Mouse (Mus musculus): ENCODE data around the gene Abhd16a.
A peak's percentile ranks its signal among the peaks of the same experiment; 100 is the strongest.
"Not testable (repeated sequence)": the region's sequence is repeated elsewhere in the genome, so short reads cannot be mapped to it uniquely, and the experiment has no call there.

Gene Abhd16a

DNA sequence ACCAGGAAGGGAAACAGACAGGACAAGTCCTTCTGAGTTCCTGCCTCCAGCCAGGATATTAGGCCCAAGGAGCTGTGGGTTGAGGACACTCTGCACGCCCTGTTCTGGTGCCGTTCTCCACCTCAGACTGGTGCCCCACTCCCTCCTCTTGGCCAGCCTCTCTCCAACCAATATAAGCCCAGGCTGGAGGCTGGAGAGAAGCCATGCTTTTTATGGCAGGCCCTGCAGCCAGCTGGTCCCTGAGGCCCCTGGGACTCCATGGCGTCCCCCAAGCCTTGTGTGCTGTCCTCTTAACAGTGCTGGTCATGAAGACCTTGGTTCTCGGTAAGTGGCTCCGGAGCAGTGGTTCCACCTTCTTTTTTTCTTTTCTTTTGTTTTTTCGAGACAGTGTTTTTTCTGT lies 19.0 kb downstream of the Abhd16a start, which contains the start of gene Ly6g5c:
Gene Ly6g5c, plus strand, starts transcription at position 183 of the 400 bp plus-strand sequence.
- no peak for DNase-seq (ENCODE audit: low read depth, low spot score)
- no peaks in the 10 kb centered on the region; the same call in 1 of the 2 replicates for H3K36me3 ChIP-seq (ENCODE audit: control insufficient read depth, insufficient read depth, low read length, poor library complexity, severe bottlenecking)
- no peaks in the 10 kb centered on the region for H3K27me3 ChIP-seq (ENCODE audit: control insufficient read depth, insufficient read depth, low read length, poor library complexity, severe bottlenecking)

DNA sequence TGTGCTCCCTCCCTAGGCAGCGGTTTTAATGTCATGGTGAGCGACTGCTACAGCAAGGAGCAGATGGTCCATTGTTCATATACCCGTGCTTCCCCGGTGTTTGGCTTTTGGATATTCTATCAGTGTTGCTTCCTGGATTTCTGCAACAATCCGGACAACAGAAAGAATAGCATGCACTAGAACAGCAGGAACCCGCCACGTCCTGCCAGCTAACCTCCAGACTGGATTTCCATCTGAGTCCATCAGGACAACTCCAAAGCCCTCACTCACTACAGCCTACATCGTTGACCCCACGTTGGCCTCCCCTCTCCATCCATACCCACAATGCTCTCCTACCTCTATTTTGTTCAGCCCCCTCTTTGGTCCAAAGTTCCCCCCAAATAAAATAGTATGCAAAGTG lies 22.7 kb downstream of the Abhd16a start:
- no peaks in the 10 kb centered on the region for H3K27me3 ChIP-seq (ENCODE audit: control insufficient read depth, insufficient read depth, low read length, poor library complexity, severe bottlenecking)
- DNase-seq (ENCODE audit: low read depth, low spot score): no peak
- no peaks in the 10 kb centered on the region; the same call in 1 of the 2 replicates for H3K36me3 ChIP-seq (ENCODE audit: control insufficient read depth, insufficient read depth, low read length, poor library complexity, severe bottlenecking)

DNA sequence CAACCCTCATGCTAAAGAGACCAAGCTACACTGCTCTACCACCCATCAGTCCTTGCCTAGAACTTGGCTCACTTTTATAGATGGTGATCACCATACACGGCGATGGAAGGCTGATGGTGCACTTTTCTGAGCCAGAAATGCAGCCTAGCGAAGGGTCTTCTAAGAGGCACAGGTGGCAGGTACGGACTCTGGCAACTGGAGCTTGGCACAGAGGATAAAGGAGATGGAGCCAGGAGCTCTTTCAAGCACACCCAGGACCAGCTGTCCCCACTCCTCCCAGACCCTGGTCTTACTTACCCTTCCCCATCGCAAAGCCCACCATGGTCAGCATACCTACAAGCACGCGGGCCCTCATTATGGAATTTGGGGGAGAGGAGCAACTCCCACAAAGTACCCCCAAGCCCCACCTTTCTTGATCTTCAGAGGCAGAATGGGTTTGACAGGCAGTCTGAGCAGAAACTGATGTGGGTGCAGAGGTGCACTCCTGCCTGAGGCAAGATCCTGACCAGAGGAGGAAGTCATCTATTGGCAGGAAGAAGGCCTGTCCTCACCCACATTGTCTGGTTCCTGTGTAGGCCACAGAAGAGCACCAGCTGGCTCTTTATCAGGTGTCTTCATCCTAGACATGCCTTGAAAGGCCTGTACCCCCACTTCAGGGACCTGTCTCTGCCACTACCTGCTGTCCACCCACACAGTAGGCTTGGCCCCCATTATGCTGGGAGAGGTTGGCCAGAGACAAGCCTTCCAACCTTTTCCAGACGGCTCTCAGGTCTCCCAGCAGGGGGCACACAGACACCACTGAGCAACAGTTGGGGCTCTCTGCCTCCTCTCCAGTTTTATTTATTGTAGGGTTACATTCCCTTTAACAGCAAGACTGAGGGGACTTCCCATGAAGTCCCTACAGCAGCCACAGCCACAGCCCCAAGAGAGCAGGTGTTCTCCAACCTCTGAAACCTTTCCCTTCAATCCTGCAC lies 26.3 kb downstream of the Abhd16a start, which contains the start of gene Ly6g5b:
Gene Ly6g5b, minus strand, starts transcription at position 383 of the 974 bp plus-strand sequence.
- no peaks in the 10 kb centered on the region for H3K27me3 ChIP-seq (ENCODE audit: control insufficient read depth, insufficient read depth, low read length, poor library complexity, severe bottlenecking)
- peak; percentile 62 for DNase-seq (ENCODE audit: low read depth, low spot score)
- peaks cover 2% of the 10 kb centered on the region; the same call in 1 of the 2 replicates for H3K36me3 ChIP-seq (ENCODE audit: control insufficient read depth, insufficient read depth, low read length, poor library complexity, severe bottlenecking)

DNA sequence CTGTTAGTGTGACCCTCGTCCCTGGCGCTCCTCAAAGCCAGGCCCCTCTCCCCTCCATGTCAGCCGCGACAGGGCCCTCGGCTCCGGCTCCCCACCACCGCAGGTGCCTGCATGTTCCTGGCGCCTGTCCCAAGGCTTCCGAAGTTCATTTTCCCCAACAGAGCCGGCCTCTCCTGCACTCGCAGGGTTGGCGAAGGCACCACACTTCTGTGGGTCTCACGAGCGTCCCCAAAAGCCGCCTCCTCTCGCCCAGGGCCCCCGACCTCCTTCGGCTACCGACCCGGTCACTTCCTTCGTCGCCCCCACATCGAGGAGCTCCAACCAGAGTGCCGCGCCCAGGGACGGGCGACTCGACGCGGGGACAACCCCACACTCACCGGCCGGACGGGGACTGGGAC lies 31.7 kb downstream of the Abhd16a start:
- no peak for DNase-seq (ENCODE audit: low read depth, low spot score)
- H3K36me3 ChIP-seq (ENCODE audit: control insufficient read depth, insufficient read depth, low read length, poor library complexity, severe bottlenecking): peaks cover 10% of the 10 kb centered on the region; the same call in 1 of the 2 replicates
- H3K27me3 ChIP-seq (ENCODE audit: control insufficient read depth, insufficient read depth, low read length, poor library complexity, severe bottlenecking): no peaks in the 10 kb centered on the region; the same call in 1 of the 2 replicates

DNA sequence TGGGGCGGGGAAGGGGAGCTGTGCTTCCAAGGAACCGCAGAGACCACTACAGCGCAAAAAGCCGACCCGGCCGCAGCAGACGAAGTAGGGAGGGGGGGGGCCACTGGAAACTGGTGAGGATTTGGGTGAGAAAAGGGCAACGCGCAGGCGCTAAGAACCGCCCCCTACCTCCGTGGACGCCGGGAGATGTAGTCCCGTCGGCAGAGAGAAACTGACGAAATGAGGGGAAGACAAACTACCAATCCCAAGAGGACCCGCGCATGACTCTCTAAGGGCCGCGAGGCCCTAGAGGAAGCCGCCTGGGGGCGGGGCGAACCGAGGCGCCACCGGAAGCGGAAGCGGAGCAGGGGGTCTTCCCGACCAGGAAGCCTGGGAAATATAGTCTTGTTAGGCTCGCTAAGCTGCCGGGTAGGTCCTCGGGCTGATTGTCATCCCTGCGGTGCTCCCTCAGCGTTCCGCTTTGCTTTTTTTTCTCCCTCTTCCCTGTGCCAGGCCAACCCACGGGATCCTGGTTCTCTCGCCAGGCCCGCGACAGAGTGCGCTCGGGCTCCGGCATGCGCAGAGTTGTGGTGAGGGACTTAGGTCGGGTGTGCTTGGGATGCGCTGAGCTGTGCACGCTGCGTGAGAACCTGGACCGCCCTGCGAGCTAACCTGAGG lies 32.2 kb downstream of the Abhd16a start, which contains the start of gene Gpank1:
Gene Gpank1, plus strand, starts transcription at position 313 of the 657 bp plus-strand sequence.
- Histone ChIP-seq H3K27me3 (ENCODE audit: control insufficient read depth, insufficient read depth, low read length, poor library complexity, severe bottlenecking) (no peaks in the 10 kb centered on the region; the same call in 1 of the 2 replicates), H3K36me3 (ENCODE audit: control insufficient read depth, insufficient read depth, low read length, poor library complexity, severe bottlenecking) (peaks cover 10% of the 10 kb centered on the region; the same call in 1 of the 2 replicates)
- peak; percentile 98 for DNase-seq (ENCODE audit: low read depth, low spot score)

DNA sequence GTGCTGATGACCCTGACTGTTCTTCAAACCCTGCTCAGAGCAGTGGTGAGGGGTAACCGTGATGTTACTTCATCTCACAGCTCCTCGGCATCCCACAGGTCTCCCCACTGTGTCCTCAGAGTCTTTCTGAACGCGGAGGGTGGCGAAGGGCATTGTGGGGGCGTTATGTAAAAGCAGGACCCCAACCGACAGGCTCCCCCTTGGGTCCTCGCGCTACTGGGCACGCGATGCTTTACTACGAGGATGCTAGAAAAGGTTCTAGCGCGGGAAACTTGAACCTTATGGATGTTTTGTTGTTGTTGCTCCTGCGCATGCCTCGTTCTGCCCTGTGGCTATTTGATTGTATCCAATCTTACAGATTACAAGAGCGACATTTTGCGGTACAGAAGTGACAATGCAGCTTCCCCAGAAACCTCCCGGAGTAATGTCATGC lies 32.8 kb downstream of the Abhd16a start, which contains the start of gene Csnk2b:
Gene Csnk2b, minus strand, starts transcription at position 183 of the 433 bp plus-strand sequence.
- Histone ChIP-seq H3K36me3 (ENCODE audit: control insufficient read depth, insufficient read depth, low read length, poor library complexity, severe bottlenecking) (peaks cover 10% of the 10 kb centered on the region; the same call in 1 of the 2 replicates), H3K27me3 (ENCODE audit: control insufficient read depth, insufficient read depth, low read length, poor library complexity, severe bottlenecking) (no peaks in the 10 kb centered on the region; the same call in 1 of the 2 replicates)
- DNase-seq (ENCODE audit: low read depth, low spot score): peak; percentile 65

DNA sequence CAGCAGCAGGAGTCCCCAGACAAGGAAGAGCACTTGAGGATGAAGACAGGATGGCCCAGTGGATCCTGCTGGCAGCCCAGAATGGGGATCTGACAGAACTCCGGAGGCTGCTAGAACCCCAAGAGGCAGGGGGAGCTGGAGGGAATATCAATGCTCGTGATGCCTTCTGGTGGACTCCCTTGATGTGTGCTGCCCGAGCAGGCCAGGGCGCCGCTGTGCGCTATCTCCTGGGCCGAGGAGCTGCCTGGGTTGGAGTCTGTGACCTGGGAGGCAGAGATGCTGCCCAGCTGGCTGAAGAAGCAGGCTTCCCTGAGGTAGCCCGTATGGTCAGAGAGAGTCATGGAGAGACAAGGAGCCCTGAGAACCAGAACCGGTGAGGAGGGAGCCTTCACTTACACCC lies 34.2 kb downstream of the Abhd16a start:
- DNase-seq (ENCODE audit: low read depth, low spot score); H3K27me3 ChIP-seq (ENCODE audit: control insufficient read depth, insufficient read depth, low read length, poor library complexity, severe bottlenecking); H3K36me3 ChIP-seq (ENCODE audit: control insufficient read depth, insufficient read depth, low read length, poor library complexity, severe bottlenecking): not testable (repeated sequence)

DNA sequence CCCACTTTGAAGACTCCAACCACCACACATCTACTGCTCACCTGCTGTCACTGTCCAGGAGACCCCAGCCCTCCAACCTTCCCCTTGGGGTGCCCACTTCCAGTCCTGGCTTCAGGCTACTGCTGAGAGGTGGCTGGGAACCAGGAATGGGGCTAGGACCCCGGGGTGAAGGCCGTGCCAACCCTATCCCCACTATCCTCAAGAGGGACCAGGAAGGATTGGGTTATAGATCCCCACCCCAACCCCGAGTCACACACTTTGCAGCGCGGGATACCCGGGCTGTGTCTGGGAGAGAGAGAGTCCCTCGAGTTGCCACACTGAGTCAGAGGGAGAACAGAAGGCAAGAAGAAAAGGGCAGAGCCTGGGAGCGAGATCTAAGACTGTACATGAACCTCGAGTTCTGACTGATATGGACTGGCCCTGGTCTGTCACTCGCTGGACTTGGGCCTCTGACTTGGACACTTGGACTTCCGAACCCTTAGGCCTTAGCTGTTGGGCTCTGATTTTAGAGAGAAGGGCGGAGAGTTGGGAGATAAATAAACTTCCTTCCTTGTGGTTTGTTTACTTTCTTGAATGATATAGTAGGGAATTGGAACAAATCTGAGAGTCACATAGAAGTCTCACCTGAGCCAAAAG lies 35.3 kb downstream of the Abhd16a start:
- not testable (repeated sequence) for H3K36me3 ChIP-seq (ENCODE audit: control insufficient read depth, insufficient read depth, low read length, poor library complexity, severe bottlenecking); H3K27me3 ChIP-seq (ENCODE audit: control insufficient read depth, insufficient read depth, low read length, poor library complexity, severe bottlenecking); DNase-seq (ENCODE audit: low read depth, low spot score)

DNA sequence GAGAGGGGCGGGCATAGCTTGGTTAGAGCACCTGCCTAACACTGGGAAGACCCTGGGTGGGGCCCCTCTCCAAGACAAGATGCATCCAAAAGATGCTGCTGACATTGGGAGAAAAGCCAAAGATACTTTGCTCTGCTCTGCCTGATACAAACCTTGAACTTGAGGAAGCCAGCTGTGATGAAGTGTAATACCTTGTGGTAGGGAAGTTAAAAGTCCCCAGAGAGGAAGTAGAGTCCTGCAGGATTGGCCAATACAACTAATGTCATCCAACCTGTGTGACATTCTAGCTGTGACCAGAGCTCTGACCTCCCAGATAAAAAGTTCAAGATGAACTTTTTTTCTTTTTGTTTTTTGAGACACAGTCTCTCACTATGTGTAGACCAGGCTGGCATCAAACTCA lies 36.0 kb downstream of the Abhd16a start:
- Histone ChIP-seq H3K36me3 (ENCODE audit: control insufficient read depth, insufficient read depth, low read length, poor library complexity, severe bottlenecking) (peaks cover 8% of the 10 kb centered on the region; the same call in 1 of the 2 replicates), H3K27me3 (ENCODE audit: control insufficient read depth, insufficient read depth, low read length, poor library complexity, severe bottlenecking) (no peaks in the 10 kb centered on the region; the same call in 1 of the 2 replicates)
- DNase-seq (ENCODE audit: low read depth, low spot score): peak; percentile 26

DNA sequence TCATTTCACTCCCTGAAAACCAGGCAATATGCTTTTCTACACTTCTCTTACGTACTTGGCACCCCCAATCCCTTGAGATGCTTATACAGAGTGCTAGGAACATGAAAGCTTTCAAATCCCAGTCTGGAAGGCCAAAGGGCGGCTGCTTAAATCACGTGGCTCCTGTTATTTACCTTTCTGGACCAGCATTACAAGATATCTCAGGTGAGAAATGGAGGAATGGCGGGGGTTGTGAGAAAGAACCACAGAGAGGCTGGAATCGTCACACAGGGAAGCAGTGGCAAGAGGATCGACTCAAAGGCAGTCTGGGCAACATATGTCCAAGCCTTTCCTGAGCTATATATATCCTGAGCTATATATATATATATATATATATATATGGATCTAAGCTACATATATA lies 36.5 kb downstream of the Abhd16a start:
- Histone ChIP-seq H3K36me3 (ENCODE audit: control insufficient read depth, insufficient read depth, low read length, poor library complexity, severe bottlenecking) (peaks cover 8% of the 10 kb centered on the region; the same call in 1 of the 2 replicates), H3K27me3 (ENCODE audit: control insufficient read depth, insufficient read depth, low read length, poor library complexity, severe bottlenecking) (no peaks in the 10 kb centered on the region; the same call in 1 of the 2 replicates)
- DNase-seq (ENCODE audit: low read depth, low spot score): no peak

DNA sequence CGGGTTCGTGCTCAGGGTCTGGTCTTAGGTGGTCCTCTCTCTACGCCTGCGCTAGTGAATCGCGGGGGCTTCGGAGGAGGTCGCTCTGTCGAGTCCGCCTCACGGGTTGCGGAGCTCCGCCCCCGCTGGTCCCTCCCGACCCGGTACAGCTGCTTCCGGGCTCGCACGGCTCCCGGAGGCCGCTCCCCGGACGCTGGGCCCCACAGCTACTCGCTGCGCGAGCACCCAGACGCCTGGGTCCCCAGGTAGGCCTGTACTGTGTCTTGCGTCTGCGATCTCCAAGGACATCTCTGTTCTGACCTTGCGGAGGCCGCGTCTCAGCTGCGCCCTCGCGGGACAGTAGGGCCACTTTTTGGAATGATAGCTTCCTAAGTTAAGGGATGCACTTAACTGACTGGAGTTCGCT lies 37.1 kb downstream of the Abhd16a start, which contains the start of gene D17H6S53E:
Gene D17H6S53E, plus strand, starts transcription at position 168 of the 406 bp plus-strand sequence.
- peak; percentile 76 for DNase-seq (ENCODE audit: low read depth, low spot score)
- H3K27me3 ChIP-seq (ENCODE audit: control insufficient read depth, insufficient read depth, low read length, poor library complexity, severe bottlenecking): no peaks in the 10 kb centered on the region

DNA sequence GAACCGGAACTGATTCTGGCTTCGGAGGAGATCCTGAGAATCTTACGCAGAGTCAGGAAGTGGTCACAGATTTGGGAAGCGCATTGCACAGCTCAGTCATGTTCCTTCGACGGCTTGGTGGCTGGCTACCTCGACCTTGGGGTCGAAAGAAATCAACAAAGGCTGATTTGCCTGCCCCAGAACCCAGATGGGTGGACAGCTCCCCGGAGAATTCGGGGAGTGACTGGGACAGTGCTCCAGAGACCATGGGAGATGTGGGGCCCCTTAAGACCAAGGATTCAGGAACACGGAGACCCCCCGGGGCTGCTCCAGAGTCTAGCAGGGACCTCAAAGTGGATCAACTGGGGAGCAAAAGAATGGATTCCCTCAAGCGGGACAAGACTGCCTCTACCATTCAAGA lies 38.0 kb downstream of the Abhd16a start:
- no peak for DNase-seq (ENCODE audit: low read depth, low spot score)
- H3K27me3 ChIP-seq (ENCODE audit: control insufficient read depth, insufficient read depth, low read length, poor library complexity, severe bottlenecking): no peaks in the 10 kb centered on the region
- H3K36me3 ChIP-seq (ENCODE audit: control insufficient read depth, insufficient read depth, low read length, poor library complexity, severe bottlenecking): peaks cover 8% of the 10 kb centered on the region; the same call in 1 of the 2 replicates

More for the DNA sequence above, 37.1 kb downstream of the Abhd16a start, which contains the start of gene D17H6S53E:
- peaks cover 8% of the 10 kb centered on the region; the same call in 1 of the 2 replicates for H3K36me3 ChIP-seq (ENCODE audit: control insufficient read depth, insufficient read depth, low read length, poor library complexity, severe bottlenecking)

DNA sequence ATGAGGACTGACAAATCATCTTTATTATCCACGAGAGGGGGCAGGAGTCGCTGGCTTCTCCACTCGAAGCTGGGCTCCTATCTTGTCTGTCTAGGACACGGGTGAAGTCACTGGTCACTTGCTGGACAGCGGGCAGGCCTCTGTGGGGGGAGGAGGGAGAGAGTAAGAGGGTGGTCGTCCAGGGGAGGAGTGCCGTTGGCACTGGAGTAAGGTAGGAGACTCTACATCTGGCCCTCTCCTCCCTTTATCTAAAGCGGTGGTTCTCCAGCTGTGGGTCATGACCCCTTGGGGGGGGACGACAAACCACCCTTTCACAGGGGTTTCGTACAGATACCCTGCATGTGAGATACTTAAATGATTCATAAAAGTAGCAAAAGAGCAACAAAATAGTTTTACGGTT lies 39.9 kb downstream of the Abhd16a start:
- Histone ChIP-seq H3K27me3 (ENCODE audit: control insufficient read depth, insufficient read depth, low read length, poor library complexity, severe bottlenecking) (no peaks in the 10 kb centered on the region), H3K36me3 (ENCODE audit: control insufficient read depth, insufficient read depth, low read length, poor library complexity, severe bottlenecking) (peaks cover 6% of the 10 kb centered on the region; the same call in 1 of the 2 replicates)
- DNase-seq (ENCODE audit: low read depth, low spot score): no peak

DNA sequence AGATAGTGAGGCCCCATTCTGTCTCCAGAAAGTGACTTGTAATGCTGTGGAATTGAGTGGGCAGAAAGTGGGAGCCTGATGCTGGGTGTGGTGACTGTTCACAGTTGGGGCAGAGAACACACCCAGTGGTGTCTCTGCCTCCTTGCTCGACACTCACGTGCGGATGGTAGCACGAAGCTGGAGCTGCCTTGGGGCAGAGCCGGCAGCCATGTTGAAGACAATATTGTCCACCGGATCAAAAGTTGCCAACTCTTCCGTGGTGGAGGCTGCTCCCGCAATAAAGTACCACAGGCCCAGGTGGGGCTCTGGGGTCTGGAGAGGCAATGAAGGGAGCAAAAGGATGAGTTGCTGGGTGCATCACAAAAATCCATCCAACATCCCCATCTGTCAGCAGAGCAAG lies 42.0 kb downstream of the Abhd16a start:
- H3K36me3 ChIP-seq (ENCODE audit: control insufficient read depth, insufficient read depth, low read length, poor library complexity, severe bottlenecking): no peaks in the 10 kb centered on the region
- DNase-seq (ENCODE audit: low read depth, low spot score): no peak
- H3K27me3 ChIP-seq (ENCODE audit: control insufficient read depth, insufficient read depth, low read length, poor library complexity, severe bottlenecking): no peaks in the 10 kb centered on the region
